Mouse (Mus musculus) thymus, adult 2 months (tissue): ENCODE data around the gene Usb1. TPM values are rescaled to one million over a fixed set of nuclear protein-coding genes. Genes with fewer than 3 reads are reported as not detected.

ENCODE experiments used
- DNase-seq: peaks from one replicate; pipeline ENCODE4 v3.0.0; 2021
- H3K27ac ChIP-seq: fragments of 200-500 bp; 2 replicates; pipeline ENCODE4 v1.5.1; 2012; ENCODE audit warnings: low read length, control low read depth; ENCODE audit not compliant: control insufficient read depth, insufficient read depth
- H3K27me3 ChIP-seq: fragments of 200-500 bp; 2 replicates; pipeline ENCODE4 v1.6.1; 2012; ENCODE audit warnings: mild to moderate bottlenecking, low read length, moderate library complexity, mixed read lengths; ENCODE audit not compliant: control insufficient read depth, insufficient read depth
- H3K36me3 ChIP-seq: fragments of 200-500 bp; 2 replicates; pipeline ENCODE4 v1.6.1; 2012; ENCODE audit warnings: mild to moderate bottlenecking, low read length, moderate library complexity; ENCODE audit not compliant: control insufficient read depth, insufficient read depth
- H3K4me1 ChIP-seq: fragments of 200-500 bp; replicated peaks from 2 replicates; pipeline ENCODE4 v1.6.1; 2012; ENCODE audit warnings: low read length; ENCODE audit not compliant: control insufficient read depth, insufficient read depth
- H3K4me3 ChIP-seq: fragments of 200-500 bp; 2 replicates; pipeline ENCODE4 v1.5.1; 2012; ENCODE audit warnings: mild to moderate bottlenecking, low read length, control low read depth, moderate library complexity; ENCODE audit not compliant: control insufficient read depth, insufficient read depth
- CTCF ChIP-seq: fragments of 200-500 bp; IDR thresholded peaks from 2 replicates; pipeline ENCODE4 v1.5.1; 2012; ENCODE audit warnings: mild to moderate bottlenecking, control low read depth, low read length, moderate library complexity, borderline replicate concordance; ENCODE audit not compliant: control insufficient read depth, poor library complexity, insufficient read depth; ENCODE audit errors: extremely low read depth
- POLR2A ChIP-seq: fragments of 200-500 bp; IDR thresholded peaks from 2 replicates; pipeline ENCODE4 v1.6.1; 2012; ENCODE audit warnings: mild to moderate bottlenecking, low read length, control low read depth, moderate library complexity; ENCODE audit not compliant: control insufficient read depth, poor library complexity, insufficient read depth; ENCODE audit errors: extremely low read depth
- WGBS: fragments of 180-500 bp; shearing (Covaris S2); methylation state at CpG from one replicate; pipeline ENCODE4 v1.1.7; 2018; 5-methylcytosine and 5-hydroxymethylcytosine counted together
- polyA plus RNA-seq: library from polyadenylated mRNA; depleted of rRNA; stranded (reverse); fragments of >200 nt; gene quantifications from 2 replicates; pipeline ENCODE4 v1.2.3, GENCODE M21; 2012; rRNA removed

The Usb1 gene
- polyA plus RNA-seq, result 51.9 and 55.6 TPM in 2 replicates

GRCm38 (mm10) chr8:95331720-95332436, at the start of gene Usb1, which contains the start of gene Zfp319:
Usb1 (plus strand) TSS chr8:95332284.
Zfp319 (minus strand) TSS chr8:95331950.
- Histone ChIP-seq H3K27ac (peak within 1 kb of the TSS; percentile 78), H3K4me1 (peaks cover 3% of the 10 kb centered on the region; the same call in 1 of the 2 replicates), H3K27me3 (no peaks in the 10 kb centered on the region), H3K36me3 (peaks cover 18% of the 10 kb centered on the region), H3K4me3 (peak within 1 kb of the TSS; percentile 83)
- DNase-seq, result peak; percentile 95
- TF ChIP-seq CTCF (peak; percentile 80), POLR2A (peak; percentile 54; the same call in 1 of the 2 replicates)
- under 1% methylated on average over 71 of the region's 80 CpGs for WGBS

- H3K4me1 ChIP-seq, result peaks cover 4% of the 10 kb centered on the region; the same call in 1 of the 2 replicates
- WGBS, result 28% methylated on average over 6 of the region's 6 CpGs
Observed at GRCm38 (mm10) chr8:95289066-95289650, 42.9 kb upstream of the Usb1 start.

DNA sequence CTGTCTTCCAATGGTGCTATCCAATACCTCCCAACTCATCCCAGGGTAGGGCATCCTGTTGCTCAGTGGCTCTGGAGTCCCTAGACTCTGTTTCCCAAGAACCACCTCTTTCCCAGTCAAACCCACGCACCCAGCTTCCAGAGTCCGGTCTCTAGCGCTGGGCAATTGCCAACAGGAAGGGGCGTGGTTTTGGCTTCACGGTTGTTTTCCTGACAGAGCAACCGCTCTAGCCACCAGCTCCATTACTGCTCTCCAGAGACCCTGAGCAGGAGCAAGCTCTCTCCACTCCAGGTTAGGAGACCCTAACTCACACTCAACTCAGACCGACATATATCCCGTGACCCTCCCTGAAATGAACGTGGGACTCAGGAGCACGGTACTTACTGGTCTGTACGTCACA, 38.9 kb upstream of the Usb1 start:
- no peaks in the 10 kb centered on the region for H3K36me3 ChIP-seq
- H3K4me3 ChIP-seq, result no peak overlapping the region
- no peak for TF ChIP-seq CTCF
- no peak for TF ChIP-seq POLR2A
- WGBS, result 25% methylated on average over 11 of the region's 11 CpGs
- peaks cover 4% of the 10 kb centered on the region; the same call in 1 of the 2 replicates for H3K4me1 ChIP-seq
- no peaks in the 10 kb centered on the region for H3K27me3 ChIP-seq
- no peak for DNase-seq
- no peak overlapping the region for H3K27ac ChIP-seq

More at GRCm38 (mm10) chr8:95289066-95289650, 42.9 kb upstream of the Usb1 start:
- no peak overlapping the region for H3K4me3 ChIP-seq
- no peaks in the 10 kb centered on the region for H3K27me3 ChIP-seq
- DNase-seq, result no peak
- no peak overlapping the region for H3K27ac ChIP-seq
- TF ChIP-seq CTCF (no peak), POLR2A (no peak)
- H3K36me3 ChIP-seq, result no peaks in the 10 kb centered on the region

- Histone ChIP-seq H3K4me3 (no peak overlapping the region), H3K4me1 (peaks cover 4% of the 10 kb centered on the region; the same call in 1 of the 2 replicates), H3K27ac (no peak overlapping the region), H3K36me3 (no peaks in the 10 kb centered on the region), H3K27me3 (no peaks in the 10 kb centered on the region)
- no peak for DNase-seq
- no peak for TF ChIP-seq CTCF
- TF ChIP-seq POLR2A, result no peak
- WGBS, result 47% methylated on average over 7 of the region's 7 CpGs
Observed at GRCm38 (mm10) chr8:95293891-95294290, 38.2 kb upstream of the Usb1 start.

- no peaks in the 10 kb centered on the region for H3K36me3 ChIP-seq
- no peak overlapping the region for H3K4me3 ChIP-seq
- no peak for TF ChIP-seq CTCF
- no peak for TF ChIP-seq POLR2A
- DNase-seq, result peak; percentile 48
- no peak overlapping the region for H3K27ac ChIP-seq
- H3K27me3 ChIP-seq, result no peaks in the 10 kb centered on the region
- H3K4me1 ChIP-seq, result no peaks in the 10 kb centered on the region
- WGBS, result 14% methylated on average over 5 of the region's 5 CpGs
Observed at GRCm38 (mm10) chr8:95302410-95302809, 29.7 kb upstream of the Usb1 start.

DNA sequence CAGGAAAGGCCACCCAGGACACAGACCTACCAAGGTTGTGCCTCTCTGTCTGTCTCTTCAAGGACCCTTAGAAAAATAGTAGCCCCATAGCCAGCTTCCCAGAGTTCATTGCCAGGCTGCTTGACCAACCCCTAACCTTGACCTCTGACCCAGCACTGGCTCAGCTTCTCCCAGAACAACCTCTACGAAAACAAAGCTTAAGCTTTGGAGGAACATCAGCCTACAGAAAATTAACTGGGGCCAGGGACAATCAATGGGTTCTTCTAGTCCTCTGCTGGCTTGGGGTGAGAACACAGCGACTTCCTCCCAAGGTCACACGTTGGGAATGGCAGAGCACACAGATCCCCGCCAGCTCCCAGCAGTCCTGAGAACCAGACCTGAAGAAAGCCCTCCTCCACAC, 26.6 kb upstream of the Usb1 start:
- no peak overlapping the region for H3K4me3 ChIP-seq
- WGBS, result 84% methylated on average over 4 of the region's 4 CpGs
- no peaks in the 10 kb centered on the region for H3K36me3 ChIP-seq
- H3K27me3 ChIP-seq, result no peaks in the 10 kb centered on the region
- TF ChIP-seq POLR2A (no peak), CTCF (no peak)
- H3K27ac ChIP-seq, result no peak overlapping the region
- no peaks in the 10 kb centered on the region for H3K4me1 ChIP-seq
- DNase-seq, result no peak
